Mouse (Mus musculus) layer of hippocampus, postnatal 14 days (tissue): Measurements from ENCODE around the gene Igll1. TPM values are rescaled to one million over a fixed set of nuclear protein-coding genes. Genes with fewer than 3 reads are reported as not detected.
"Not testable (repeated sequence)": the region's sequence is repeated elsewhere in the genome, so short reads cannot be mapped to it uniquely, and the experiment has no call there.

Experiments
- DNase-seq, 2 experiments: peaks; one replicate each; pipeline ENCODE4 v3.0.0; 2021 to 2022; ENCODE audit warnings: low spot score in 2 of 2, mixed read lengths in 1 of 2
- long read RNA-seq, 2 experiments: library from polyadenylated mRNA; stranded (forward); transcript quantifications; one replicate each; pipeline ENCODE4 v2.0.0; 2021
- total RNA-seq, 2 experiments: library from RNA; stranded (reverse); gene quantifications; 2 replicates each; pipeline ENCODE4 v1.2.3; 2021

The Igll1 gene
- total RNA-seq, result not detected
- long read RNA-seq, experiment 1, result 0 reads
- long read RNA-seq, experiment 2, result 0 reads

- DNase-seq, result no peak
Observed at GRCm38 (mm10) chr16:16863978-16864377, at the start of gene Igll1. TSS of gene Igll1 (minus strand) at chr16:16863985.

- no peak for DNase-seq
Observed at GRCm38 (mm10) chr16:16913440-16913839, 49.7 kb upstream of the Igll1 start.

GRCm38 (mm10) chr16:16911641-16912597 lies 48.1 kb upstream of the Igll1 start:
- DNase-seq, result peak; percentile 80 to 82

- no peak for DNase-seq
Observed at GRCm38 (mm10) chr16:16907799-16908198, 44.0 kb upstream of the Igll1 start.

GRCm38 (mm10) chr16:16903188-16903587 lies 39.4 kb upstream of the Igll1 start:
- DNase-seq, result no peak

GRCm38 (mm10) chr16:16902329-16902728 lies 38.5 kb upstream of the Igll1 start:
- no peak for DNase-seq

GRCm38 (mm10) chr16:16897056-16897584 lies 33.3 kb upstream of the Igll1 start:
- DNase-seq, result no peak

GRCm38 (mm10) chr16:16896382-16897055 lies 32.7 kb upstream of the Igll1 start, which contains the start of gene Ppm1f:
TSS of gene Ppm1f (plus strand) at chr16:16896469.
- DNase-seq, result peak; percentile 96

GRCm38 (mm10) chr16:16896015-16896381 lies 32.2 kb upstream of the Igll1 start:
- peak in 1 of 2 experiments; percentile 37 for DNase-seq

GRCm38 (mm10) chr16:16892366-16892765 lies 28.6 kb upstream of the Igll1 start:
- no peak for DNase-seq

- no peak for DNase-seq
Observed at GRCm38 (mm10) chr16:16888341-16888740, 24.6 kb upstream of the Igll1 start.

GRCm38 (mm10) chr16:16879025-16879424 lies 15.2 kb upstream of the Igll1 start:
- DNase-seq, result no peak

GRCm38 (mm10) chr16:16870617-16871331 lies 7.0 kb upstream of the Igll1 start, which contains the start of the genes Top3b and Vpreb1:
TSS of gene Top3b (plus strand) at chr16:16870736.
TSS of gene Vpreb1 (minus strand) at chr16:16870843.
- DNase-seq, result peak; percentile 91 to 95

GRCm38 (mm10) chr16:16870241-16870616 lies 6.4 kb upstream of the Igll1 start:
- DNase-seq, result no peak

GRCm38 (mm10) chr16:16865696-16866561 lies 2.1 kb upstream of the Igll1 start:
- no peak for DNase-seq

- no peak for DNase-seq
Observed at GRCm38 (mm10) chr16:16865217-16865616, 1.4 kb upstream of the Igll1 start.

- no peak for DNase-seq
Observed at GRCm38 (mm10) chr16:16862288-16862687, 1.5 kb downstream of the Igll1 start.

GRCm38 (mm10) chr16:16856731-16857476 lies 6.9 kb downstream of the Igll1 start:
- no peak for DNase-seq

GRCm38 (mm10) chr16:16856054-16856453 lies 7.7 kb downstream of the Igll1 start:
- DNase-seq, result not testable (repeated sequence)
